Mouse (Mus musculus): Measurements from ENCODE around the gene Gm28048.

Gm28048 gene

DNA sequence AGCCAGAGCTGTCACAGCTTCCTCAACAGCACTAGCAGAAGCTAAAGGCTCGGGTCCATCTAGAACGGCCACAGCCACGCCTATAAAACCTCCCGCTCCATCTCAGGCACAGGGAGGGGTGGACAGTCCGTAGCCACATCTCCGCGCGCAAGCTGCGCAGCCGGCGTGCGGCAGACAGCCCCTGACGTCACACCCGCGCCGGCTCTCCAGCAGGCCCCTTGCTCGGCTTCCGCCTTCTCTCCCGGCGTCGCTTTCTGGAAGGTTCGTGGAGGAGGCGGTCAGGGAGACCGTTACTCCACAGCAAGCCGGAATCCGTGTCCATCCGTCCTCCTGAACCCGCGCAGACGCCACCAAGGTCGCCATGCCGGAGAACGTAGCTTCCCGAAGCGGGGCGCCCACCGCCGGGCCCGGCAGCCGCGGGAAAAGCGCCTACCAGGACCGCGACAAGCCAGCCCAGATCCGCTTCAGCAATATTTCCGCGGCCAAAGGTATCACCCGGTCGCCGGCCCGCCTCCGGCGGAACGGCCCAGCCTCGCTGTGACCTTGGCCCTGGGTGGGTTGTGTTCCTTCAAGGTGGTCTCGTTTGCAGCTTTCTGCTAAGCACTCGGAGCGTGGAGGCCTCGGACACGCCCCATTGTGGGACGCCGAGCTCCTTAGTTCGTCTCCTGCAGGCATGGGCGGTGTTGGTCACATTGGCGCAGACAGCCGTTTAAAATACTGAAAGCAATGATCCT, 8.7 kb upstream of the Gm28048 start, which contains the start of gene Cct4:
TSS of gene Cct4 (plus strand) at position 127 of the 734 bp plus-strand sequence.
- peak; percentile 98 for DNase-seq (ENCODE audit: low read depth, low spot score)

DNA sequence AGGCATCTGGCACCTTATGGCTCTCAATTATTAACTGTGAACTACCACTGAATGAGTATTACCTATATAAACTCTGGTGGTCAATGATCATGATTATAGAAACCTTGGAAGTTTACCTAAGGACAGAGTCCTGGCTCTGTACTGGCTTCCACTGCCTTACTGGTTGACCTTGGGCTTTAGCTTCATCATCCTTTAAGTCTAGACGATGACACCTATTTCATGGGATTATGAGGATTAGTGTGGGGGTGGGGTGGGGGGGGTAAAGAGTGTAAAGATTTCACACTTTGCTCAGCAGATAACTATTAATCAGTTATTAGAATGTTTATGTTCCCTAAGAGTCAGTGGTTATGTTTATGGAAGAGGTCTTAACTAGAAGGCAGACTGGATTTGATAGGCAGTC, 7.9 kb upstream of the Gm28048 start:
- no peak for DNase-seq (ENCODE audit: low read depth, low spot score)

DNA sequence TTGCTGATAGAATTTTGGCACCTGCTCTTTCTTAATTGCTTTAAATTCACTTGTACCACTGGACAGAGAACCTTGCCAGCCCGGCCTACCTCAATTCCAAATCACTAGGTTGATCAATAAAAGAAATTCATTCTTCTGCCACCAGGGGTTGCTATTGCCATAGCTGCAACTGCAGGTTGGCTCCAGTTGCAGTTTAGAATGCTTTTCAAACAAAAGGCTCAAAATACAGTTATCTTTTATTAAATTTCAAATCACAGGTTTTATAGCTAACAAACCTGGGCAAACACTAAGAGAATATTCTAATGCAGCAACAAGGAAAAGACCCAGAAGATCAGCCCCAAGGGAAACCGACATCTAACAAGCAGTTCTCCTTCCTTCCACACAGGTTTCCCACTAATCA, 5.5 kb upstream of the Gm28048 start:
- DNase-seq (ENCODE audit: low read depth, low spot score): peak; percentile 80

DNA sequence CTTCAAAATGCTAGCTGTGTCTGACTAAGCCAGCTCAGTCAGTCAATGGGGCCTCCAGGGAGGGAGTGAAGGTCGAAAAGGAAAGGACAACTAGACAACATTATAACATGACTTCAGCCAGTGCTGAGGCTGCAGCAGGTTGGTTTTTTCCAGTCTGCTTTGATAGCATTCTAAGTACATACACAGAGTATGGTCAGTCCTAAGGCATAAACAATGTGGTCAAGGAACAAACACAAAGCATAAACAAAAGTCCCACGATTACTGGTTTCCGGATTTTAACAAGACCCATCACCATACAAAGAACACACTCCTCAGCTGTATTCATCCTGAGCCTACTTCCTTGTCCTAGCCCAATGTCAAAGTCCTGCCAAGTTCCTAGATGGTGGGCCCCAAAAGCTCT, 3.6 kb upstream of the Gm28048 start:
- no peak for DNase-seq (ENCODE audit: low read depth, low spot score)

DNA sequence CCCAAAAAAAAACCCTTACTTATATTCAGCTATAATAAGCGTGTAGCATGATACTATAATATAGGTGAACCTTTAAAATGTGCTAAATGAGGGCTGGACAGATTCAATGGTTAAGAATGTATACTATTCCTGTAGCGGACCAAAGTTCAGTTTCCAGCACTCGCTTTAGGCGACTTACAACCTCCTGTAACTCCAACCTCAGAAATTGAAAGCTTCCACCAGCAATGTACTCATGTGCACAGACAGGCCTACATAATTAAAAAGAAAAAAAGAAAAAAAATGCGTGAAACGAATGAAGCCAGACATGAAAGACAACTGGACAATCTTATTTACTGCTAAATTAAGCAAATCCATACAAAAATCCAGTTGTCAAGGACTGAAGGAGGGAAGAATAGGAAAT, 956 bp upstream of the Gm28048 start:
- no peak for DNase-seq (ENCODE audit: low read depth, low spot score)

DNA sequence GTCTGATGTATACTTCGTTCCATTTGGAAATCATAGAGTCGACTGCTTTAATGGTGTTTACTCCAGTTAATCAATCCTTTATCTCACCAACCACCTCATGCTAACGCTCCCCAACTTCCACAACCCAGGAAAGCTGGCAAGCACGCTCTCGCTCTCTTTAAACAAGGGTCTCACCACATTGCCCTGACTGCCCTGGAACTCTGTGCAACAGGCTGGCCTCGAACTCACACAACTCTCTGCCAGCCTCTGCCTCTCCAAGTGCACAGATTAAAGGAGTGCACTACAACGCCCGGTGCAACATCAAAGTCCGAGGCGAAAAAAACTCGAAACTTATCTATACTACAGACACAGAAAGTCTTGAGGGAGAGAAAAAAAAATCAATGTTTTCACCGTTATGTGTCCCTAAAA, 343 bp downstream of the Gm28048 start:
- peak; percentile 20 for DNase-seq (ENCODE audit: low read depth, low spot score)

DNA sequence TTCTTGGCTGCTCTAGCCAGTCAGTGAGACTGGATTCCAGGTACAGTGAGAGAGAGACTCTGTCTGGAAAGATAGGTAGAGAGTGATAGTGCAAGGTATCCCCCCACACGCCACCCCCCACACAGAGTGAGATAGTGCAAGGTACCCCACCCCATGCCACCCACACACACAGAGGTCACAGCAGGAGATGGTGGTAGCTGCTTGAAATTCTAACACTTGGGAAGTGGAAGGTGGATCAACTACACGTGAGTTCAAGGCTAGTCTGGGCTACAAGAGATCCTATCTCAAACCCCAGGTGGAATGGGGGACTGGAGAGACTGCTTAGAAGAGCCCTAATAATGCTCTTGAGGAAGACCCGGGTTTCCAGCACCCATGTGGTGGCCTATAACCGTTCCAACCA, 849 bp downstream of the Gm28048 start:
- no peak for DNase-seq (ENCODE audit: low read depth, low spot score)

DNA sequence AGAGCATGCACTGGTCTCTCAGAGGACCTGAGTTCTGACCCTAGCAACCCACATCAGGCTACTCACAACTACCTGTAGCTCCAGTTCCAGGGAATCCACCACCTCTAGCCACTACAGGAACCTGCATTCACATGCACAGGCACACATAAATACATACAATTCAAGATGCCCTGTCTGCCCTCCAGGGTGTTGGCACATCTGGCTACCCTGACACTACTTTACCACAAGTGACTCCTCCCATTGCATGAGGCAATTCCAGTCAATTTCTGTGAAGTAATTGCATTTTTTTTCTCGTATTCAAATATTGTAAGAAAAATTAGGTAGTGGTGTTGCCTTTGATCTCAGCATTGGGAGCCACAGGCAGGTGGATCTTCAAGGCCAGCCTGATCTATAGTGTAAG, 2.7 kb downstream of the Gm28048 start:
- DNase-seq (ENCODE audit: low read depth, low spot score): no peak

DNA sequence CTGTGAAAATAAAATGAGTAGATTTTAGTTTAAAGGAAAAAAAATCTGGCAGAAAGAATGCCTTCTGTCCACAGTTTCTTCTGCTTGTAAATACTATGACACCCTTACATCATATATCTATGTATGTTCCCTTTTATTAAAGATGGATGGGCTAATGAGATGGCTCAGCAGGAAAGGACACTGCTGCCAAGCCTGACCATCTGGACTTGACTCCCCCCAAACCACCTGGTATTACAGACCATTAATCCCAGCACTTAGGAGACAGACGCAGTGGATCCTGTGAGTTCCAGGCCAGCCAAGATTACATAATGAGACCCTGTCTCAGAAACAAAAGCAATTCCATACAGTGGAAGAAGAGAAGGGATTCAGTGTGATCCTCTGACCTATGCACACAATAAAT, 3.2 kb downstream of the Gm28048 start:
- DNase-seq (ENCODE audit: low read depth, low spot score): peak; percentile 87

DNA sequence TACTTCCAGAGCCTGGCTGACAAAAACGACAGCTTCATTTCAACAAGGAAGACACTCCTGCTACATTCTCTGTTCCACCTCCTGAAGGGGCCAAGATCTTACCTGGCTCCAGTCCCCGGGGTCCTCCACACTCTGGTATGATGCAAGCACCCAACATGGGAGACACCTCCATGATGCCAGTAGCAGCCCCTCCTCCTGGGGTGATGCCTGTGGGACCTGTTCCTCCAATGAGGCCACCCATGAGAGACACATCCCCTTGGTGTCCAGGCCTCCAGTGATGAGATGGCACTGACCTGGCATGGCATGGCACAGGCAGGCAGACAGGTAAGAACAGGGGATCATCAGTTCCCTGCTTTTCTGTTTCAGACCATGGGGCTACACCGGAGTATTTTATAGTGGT, 3.7 kb downstream of the Gm28048 start:
- no peak for DNase-seq (ENCODE audit: low read depth, low spot score)

DNA sequence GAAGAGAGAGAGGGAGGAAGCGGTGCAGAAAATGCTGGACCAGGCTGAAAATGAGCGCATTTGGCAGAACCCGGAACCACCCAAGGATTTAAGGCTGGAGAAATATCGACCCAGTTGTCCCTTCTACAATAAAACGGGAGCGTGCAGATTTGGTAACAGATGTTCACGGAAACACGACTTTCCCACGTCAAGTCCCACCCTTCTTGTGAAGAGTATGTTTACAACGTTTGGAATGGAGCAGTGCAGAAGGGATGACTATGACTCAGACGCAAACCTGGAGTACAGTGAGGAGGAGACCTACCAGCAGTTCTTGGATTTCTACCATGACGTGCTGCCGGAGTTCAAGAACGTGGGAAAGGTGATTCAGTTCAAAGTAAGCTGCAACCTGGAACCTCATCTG, 8.3 kb downstream of the Gm28048 start:
- peak; percentile 78 for DNase-seq (ENCODE audit: low read depth, low spot score)

DNA sequence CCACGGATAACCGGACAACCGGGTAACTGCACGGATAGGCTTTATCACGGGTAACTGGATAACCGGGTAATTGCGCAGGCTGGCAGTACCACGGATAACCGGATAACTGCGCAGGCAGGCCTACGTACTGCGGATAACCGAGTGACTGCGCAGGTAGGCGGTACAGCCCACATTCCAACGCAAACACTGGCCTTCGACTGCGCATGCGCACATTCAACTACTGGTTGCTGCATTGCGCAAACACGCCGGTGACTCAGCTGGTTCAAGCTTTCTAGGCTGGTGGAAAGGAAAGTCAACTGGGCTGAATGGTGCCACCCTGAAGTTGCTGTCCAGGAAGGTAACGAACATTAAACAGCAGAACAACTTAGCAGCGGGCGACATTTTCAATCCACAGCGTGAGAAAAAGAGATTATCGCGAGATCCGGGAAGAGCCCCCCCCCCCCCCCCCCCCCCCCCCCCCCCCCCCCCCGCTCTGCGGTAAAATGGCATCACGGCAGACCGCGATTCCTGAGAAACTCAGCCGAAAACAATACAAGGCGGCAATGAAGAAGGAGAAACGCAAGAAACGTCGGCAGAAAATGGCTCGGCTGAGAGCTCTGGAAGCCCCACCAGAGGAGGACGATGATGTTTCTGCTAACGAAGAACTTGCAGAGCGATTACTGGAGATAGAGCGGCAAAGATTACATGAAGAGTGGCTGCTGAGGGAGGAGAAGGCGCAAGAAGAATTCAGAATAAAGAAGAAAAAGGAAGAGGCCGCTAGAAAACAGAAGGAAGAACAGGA, 9.0 kb downstream of the Gm28048 start:
- peak; percentile 92 for DNase-seq (ENCODE audit: low read depth, low spot score)

DNA sequence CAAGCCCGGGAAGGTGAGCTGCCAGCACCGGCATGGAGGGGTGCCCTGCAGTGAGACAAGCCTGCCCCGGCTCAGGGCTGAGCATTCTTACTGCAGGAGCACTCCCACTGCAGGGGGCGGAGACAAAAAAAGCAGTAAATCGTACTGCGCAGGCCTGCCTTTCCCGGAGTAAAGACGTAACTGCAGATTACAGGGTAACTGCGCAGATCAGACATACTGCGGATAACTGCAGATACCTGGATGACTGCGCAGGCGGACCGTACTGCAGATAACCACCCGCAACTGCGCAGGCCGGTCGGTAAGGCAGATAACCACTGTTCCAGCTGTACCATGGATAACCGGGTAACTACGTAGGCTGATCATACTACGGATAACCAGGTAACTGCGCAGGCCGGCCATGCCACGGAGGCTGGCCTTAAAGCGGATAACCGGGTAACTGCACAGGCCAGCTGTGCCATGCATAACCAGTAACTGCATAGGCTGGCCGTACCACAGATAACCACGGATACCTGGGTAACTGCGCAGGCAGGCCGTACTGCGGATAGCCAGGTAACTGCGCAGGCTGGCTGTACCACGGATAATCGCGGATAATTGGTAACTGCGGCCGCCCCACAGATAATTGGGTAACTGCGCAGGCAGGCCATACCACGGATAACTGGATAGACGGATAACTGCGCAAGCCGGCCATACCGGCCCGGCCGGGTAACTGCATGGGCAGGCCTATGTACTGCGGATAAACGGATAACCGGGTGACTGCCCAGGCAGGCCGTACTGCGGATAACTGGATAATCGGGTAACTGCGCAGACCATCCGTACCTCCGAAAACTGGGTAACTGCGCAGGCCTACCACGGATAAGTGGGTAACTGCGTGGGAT, 9.8 kb downstream of the Gm28048 start, which contains the start of gene Zrsr1:
TSS of gene Zrsr1 (plus strand) at position 171 of the 875 bp plus-strand sequence.
- DNase-seq (ENCODE audit: low read depth, low spot score): peak; percentile 95

DNA sequence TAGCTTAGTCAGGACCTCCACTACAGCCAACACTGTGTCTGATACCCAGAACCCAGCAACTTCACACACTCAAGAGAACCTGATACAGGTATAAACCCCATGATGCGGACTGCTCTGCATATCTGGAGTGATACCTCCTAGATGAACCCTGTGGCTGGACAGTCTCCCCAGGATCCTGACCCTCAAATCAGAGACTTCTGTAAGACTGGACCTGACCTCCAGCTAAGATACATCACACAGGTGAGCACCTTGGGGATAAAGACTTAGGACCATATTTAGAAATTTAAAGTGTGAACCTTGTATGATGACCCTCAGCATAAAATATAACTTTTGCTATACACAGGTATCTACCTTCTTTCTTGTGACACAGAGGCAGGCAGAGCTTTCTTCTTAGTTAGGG, 11.3 kb downstream of the Gm28048 start:
- DNase-seq (ENCODE audit: low read depth, low spot score): no peak

DNA sequence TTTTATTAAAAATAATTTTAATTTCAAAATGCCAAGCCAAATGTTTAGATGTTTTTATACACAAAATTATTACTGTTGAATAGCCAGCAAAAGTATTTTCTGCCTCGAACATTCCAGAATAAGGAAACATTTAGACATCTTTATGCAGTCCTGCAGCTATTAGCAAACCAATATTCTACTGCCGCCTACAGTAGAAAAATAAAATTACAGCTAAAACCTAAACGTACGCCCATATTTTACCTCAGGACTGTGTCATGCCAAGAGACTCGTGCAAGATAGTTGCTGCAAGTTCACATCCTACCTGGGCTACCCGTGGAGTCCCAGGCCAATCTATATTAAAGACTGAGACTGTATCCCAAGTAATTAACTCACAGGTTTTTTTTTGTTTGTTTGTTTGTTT, 12.4 kb downstream of the Gm28048 start:
- DNase-seq (ENCODE audit: low read depth, low spot score): peak; percentile 58

DNA sequence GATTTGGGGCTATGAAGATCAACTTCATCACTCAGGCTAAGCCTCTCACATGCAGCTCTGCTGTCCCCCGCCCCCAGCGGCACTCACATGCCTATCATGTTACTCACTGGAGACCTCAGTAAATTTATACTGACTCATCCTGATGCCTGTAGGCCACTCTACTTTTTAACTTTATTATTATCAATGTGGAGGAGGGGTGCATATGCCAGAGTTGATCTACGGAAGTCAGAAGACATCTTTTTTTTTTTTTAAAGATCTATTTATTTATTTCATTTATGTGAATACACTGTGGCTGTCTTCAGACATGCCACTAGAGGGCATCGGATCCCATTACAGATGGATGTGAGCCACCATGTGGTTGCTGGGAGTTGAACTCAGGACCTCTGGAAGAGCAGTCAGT, 16.4 kb downstream of the Gm28048 start:
- no peak for DNase-seq (ENCODE audit: low read depth, low spot score)

DNA sequence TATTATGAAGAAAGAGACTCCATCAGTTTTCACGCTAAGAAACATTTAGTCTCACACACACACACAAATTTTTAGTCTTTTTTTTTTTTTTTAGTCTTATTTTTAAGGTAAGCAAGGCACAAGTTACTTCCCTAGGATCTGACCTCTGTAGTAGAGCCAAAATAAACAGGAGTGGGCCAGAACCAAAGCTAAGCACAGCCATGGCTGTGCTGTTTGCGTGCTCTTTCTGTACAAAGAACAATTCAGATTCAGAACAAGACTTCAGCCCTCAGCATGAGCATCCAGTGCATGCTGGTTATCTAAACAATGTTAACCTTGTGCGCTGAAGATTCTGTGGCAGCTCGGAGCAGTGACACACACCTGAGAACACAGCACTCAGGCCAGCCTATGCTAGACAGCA, 17.5 kb downstream of the Gm28048 start:
- DNase-seq (ENCODE audit: low read depth, low spot score): no peak

DNA sequence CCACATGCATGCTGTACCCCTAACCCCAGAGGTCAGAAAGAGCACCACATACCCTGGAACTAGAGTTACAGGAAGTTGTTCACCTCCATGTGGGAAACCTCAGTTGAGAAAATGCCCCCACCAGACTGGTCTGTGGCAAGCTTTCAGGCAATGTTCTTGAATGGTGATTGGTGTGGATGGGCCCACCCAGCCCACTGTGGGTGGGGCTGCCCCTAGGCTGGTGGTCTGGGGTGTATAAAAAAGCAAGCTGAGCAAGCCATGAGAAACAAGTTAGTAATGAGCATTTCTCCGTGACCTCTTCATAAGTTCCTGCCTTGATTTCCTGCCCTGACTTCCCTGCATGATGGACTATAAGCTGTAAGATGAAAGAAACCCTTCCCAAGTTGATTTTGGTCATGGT, 19.8 kb downstream of the Gm28048 start:
- no peak for DNase-seq (ENCODE audit: low read depth, low spot score)

DNA sequence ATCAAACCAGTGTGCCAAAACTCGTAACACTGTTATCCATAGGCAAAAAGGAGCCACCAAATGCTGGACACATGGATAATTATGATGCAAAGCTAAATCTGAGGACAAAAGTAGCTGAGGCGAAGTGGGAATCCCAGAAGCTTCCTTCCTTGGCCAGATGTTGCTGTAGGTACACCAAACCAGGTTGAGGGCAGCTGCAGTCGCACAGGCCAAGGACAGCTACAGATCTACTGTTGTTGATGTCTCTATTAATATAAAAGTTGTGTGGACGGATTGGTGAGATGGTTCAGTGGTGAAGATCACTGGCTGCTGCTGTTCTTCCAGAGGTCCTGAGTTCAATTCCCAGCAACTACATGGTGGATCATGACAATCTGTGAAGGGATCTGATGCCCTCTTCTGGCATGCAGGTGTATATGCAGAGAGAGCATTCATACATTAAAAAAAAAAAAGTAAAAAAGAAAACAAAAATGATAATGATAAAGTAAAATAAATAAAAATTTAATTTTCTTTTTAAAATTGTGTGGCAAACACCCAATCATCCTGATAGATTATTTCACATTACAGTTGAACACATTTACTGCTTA, 24.0 kb downstream of the Gm28048 start:
- no peak for DNase-seq (ENCODE audit: low read depth, low spot score)

DNA sequence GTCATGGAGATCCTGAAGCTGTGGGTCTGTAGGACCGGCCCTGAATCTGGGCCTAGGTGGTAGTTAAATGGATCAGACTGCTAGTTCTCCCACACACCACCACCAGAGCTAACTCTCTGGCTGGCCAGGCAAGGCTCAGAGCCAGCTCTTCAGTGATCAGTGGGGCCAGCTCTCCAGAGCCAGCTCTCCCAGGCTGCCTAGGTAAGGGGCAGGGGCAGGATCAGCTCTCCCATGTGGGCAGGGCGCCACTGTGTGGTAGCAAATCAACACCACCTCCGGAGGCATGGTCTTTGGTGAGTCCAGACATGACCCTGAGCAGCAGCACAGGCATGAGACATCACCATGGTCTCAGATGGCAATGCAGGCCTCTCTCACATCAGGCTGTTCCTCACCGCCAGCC, 25.1 kb downstream of the Gm28048 start:
- peak; percentile 58 for DNase-seq (ENCODE audit: low read depth, low spot score)

DNA sequence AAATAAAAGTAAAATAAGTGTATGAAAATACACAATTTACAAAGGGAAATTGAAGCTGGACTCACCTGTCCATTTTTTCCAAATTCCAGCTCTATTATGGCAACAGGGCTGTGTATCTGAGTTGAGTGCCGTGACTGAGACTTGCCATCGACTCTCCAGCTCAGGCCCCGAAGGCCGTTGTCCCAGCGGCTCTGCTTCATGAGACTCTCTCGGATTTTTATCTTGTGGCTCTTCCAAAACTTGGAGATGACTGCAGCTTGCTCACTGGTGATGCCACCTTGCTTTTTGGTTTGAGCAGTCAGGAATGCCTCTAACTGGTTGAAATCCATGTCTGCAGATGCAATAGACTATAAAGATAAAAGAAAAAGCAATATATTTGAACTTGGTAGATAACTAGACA, 25.5 kb downstream of the Gm28048 start:
- no peak for DNase-seq (ENCODE audit: low read depth, low spot score)

DNA sequence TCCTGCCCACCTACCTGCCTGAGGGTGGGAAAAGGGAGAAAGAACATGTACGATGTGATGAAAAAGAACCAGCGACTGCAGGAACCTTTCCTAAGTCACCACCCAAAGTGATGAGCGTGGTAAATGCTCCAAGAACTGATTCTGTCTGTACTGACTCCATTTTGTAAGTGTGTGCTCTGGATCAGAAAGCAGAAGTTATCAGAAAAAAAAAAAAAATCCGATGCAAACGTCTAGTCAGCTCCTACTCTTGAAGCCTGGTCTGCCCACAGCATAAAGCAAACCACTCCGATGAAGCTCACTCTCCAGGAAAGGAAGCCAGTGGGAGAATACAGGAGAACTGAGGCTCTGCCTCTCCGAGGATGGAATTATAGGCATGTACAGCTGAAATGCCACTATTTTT, 29.2 kb downstream of the Gm28048 start:
- DNase-seq (ENCODE audit: low read depth, low spot score): no peak

Measured in brain, adult 2 months (tissue).